Mouse (Mus musculus) sigmoid colon, adult 10 weeks (tissue): ENCODE data around the gene Spty2d1. TPM values are rescaled to one million over a fixed set of nuclear protein-coding genes. Genes with fewer than 3 reads are reported as not detected.

Experiments
- polyA plus RNA-seq: library from polyadenylated mRNA; stranded (reverse); fragments of 350-450 nt; fragmentation: Illumina TruSeq; extraction: RNeasy Lipid Tissue Mini Kit (QIAGEN cat#74804); gene quantifications from one replicate; pipeline ENCODE4 v1.2.3, GENCODE M21; 2014; ENCODE audit warnings: low read depth, low replicate concordance

Spty2d1 gene
- polyA plus RNA-seq = 58.1 TPM

DNA sequence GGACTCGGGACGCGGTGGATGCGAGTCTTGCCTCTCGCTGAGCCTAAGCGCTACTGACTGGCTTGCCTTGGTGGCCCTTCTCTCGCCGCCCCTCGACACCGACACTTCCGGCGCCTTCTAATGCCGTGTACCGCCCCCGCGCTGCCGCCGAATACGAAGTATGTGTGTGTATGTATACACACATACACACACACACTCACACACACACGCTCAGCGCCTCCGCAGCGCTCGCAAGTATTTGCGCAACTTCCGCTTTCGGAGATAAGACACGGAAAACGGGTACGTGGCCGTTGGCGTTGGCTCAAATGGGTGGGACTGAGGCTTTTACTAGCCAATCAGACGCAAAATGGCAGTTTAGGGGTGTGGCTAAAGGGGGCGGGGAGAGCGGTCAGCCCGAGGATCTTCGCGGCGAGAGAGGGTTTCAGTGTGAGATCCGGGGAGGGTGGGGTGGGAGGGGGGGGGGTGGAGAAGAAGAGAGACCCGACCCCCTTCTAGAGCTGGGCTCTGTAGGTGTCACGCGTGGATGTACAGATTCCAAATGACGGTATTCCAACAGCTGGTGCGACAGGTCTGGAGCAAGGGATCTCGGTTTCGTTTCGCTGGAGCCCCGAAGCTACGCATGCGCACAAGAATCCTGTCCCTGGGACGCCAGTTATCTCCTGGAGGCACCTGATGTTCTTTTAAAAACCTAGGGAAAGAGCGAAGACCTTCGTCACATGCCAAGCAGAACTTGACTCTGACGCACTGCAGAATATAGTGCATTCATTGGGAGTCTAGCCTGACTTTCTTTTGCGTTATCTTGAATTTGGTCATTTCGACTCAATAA lies at the start of gene Spty2d1:
Gene Spty2d1 (minus strand): TSS at position 244 of the 826 bp plus-strand sequence.

DNA sequence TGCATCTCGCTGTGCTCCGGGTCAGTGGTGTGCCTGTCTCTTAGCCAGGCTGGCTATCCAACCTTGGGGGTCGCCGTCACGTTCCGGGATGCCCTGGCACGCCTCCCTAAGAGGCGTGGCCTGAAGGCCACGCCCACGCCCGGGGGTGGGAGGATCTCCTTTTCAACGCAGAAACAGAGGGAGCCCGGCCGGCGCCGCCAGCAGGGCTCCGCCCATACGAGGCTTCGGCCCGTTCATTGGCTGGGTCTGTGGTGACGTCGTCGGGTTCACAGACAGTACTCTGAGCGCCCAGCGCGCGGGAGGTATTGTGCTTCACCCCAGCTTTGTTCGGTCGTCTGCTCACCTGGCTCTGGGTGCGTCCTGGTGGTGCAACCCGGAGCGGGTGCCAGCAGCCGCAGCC lies 42.2 kb upstream of the Spty2d1 start, which contains the start of gene Tmem86a:
Gene Tmem86a (plus strand): TSS at position 236 of the 400 bp plus-strand sequence.

DNA sequence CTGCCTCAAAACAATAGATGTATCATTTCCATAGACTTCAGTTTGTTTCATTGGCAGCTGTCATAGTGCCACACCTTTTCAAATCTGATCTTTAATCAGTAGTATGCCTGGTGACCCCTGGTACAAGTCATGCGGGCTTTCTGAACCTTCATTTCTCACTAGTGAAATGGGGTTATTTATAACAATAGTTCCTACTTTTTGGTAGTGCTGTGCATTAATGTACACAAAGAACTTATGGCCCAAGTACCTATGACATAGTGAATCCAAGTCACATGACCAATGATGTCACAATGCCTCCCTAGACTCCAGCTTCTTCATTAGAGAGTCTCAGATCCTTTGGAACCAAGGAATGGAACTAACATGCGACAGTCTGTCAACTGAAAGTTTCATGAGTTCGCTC lies 24.9 kb downstream of the Spty2d1 start, which contains the start of gene Gm9999:
Gene Gm9999 (plus strand): TSS at position 301 of the 400 bp plus-strand sequence.

DNA sequence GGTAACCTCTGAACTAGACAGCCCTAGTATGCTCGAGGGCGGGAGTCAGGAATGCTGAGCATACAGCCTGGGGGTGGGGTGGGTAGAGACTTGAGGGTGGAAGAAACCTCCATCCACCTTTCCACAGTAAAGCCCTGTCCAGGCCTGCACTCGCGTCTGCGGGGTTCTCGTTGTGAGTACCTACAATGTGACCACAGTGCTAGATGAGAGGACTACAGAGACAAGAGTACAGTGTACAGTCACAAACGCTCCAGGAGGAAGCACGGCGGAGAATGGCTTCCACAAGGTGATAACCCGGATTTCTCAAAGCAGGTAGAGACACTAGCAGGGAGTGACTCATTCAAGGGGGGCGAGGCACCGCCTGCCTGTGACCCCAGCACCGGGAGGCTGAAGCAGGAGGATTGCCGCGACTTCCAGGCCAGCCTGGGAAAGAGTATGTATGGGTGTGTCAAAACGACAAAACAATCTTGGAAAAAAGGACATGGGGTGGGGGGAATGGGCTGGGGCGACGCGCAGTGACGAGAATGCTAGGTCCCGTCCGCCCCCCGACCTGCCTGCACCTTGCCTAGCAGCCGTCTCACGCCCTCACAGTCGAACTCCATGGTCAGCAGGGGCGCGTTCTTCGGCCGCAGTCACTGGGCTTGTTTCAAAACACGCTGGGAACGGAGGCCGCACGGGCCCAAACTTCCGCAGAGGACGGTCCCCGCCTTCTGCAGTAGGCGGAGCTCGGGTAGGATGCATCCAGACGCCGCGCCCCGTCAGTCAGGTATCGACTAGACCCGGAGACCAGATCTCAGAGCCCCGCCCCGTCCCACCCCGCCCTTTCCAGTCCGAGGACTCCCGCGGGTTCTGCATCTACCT lies 50.1 kb downstream of the Spty2d1 start, which contains the start of gene Uevld:
Gene Uevld (minus strand): TSS at position 697 of the 861 bp plus-strand sequence.

Other genes with a start within 250 kb of the Spty2d1 start
- 83.2 TPM for gene Hps5, start 212.3 kb downstream of the Spty2d1 start, polyA plus RNA-seq
- 108 TPM for gene Gtf2h1, start 212.3 kb downstream of the Spty2d1 start, polyA plus RNA-seq
- gene Ldha, start 166.9 kb downstream of the Spty2d1 start, polyA plus RNA-seq = 321 TPM
- not detected for gene Ldhc, start 147.2 kb downstream of the Spty2d1 start, polyA plus RNA-seq
- 349 TPM for gene Tsg101, start 88.4 kb downstream of the Spty2d1 start, polyA plus RNA-seq
- 36.5 TPM for gene Uevld, start 49.9 kb downstream of the Spty2d1 start, polyA plus RNA-seq
- not detected for gene Gm9999, start 24.8 kb downstream of the Spty2d1 start, polyA plus RNA-seq
- not detected for gene Tmem86a, start 42.2 kb upstream of the Spty2d1 start, polyA plus RNA-seq
- not detected for gene Ptpn5, start 125.3 kb upstream of the Spty2d1 start, polyA plus RNA-seq
- gene Mrgpra6, start 196.5 kb upstream of the Spty2d1 start, polyA plus RNA-seq = not detected
- gene Mrgpra9, start 244.4 kb upstream of the Spty2d1 start, polyA plus RNA-seq = not detected